Mouse (Mus musculus): ENCODE results near the gene Jak2. TPM values are rescaled to one million over a fixed set of nuclear protein-coding genes. Genes with fewer than 3 reads are reported as not detected.

Jak2 gene
- polyA plus RNA-seq, 1 experiment from 2014 or later: 11.0 TPM

- no peak overlapping the region for H3K4me2 ChIP-seq
- H3K9me3 ChIP-seq: peaks cover 13% of the 10 kb centered on the region
- no peaks in the 10 kb centered on the region for H3K4me1 ChIP-seq
- H3K4me3 ChIP-seq: no peak overlapping the region
- WGBS: 66% methylated on average over 7 of the region's 7 CpGs
- H3K27ac ChIP-seq: no peak overlapping the region
- H3K27me3 ChIP-seq: no peaks in the 10 kb centered on the region
- no peak for ATAC-seq (ENCODE audit: insufficient number of reproducible peaks, insufficient read depth, low FRiP score, low TSS enrichment, low read depth)
- H3K9ac ChIP-seq: no peak overlapping the region
- H3K36me3 ChIP-seq: peaks cover 42% of the 10 kb centered on the region
Measured at GRCm38 (mm10) chr19:29312661-29313060, 61.0 kb downstream of the Jak2 start.

GRCm38 (mm10) chr19:29323416-29324049 is 71.9 kb downstream of the Jak2 start:
- ATAC-seq (ENCODE audit: insufficient number of reproducible peaks, insufficient read depth, low FRiP score, low TSS enrichment, low read depth): no peak
- H3K4me3 ChIP-seq: no peak overlapping the region
- H3K4me1 ChIP-seq: peaks cover 6% of the 10 kb centered on the region; the same call in 1 of the 2 replicates
- H3K27me3 ChIP-seq: no peaks in the 10 kb centered on the region
- no peak overlapping the region for H3K27ac ChIP-seq
- no peaks in the 10 kb centered on the region for H3K9me3 ChIP-seq
- 66% methylated on average over 8 of the region's 8 CpGs for WGBS
- H3K36me3 ChIP-seq: no peaks in the 10 kb centered on the region
- H3K4me2 ChIP-seq: peak overlapping the region; percentile 14; the same call in 1 of the 2 replicates
- H3K9ac ChIP-seq: no peak overlapping the region

- Histone ChIP-seq H3K36me3 (no peaks in the 10 kb centered on the region), H3K4me1 (peaks cover 6% of the 10 kb centered on the region; the same call in 1 of the 2 replicates), H3K9ac (peak within 1 kb of the TSS; percentile 53), H3K27ac (no peak within 1 kb of the TSS), H3K9me3 (no peaks in the 10 kb centered on the region), H3K4me3 (peak within 1 kb of the TSS; percentile 43), H3K27me3 (no peaks in the 10 kb centered on the region), H3K4me2 (peak within 1 kb of the TSS; percentile 59)
- peak; percentile 79 for ATAC-seq (ENCODE audit: insufficient number of reproducible peaks, insufficient read depth, low FRiP score, low TSS enrichment, low read depth)
- WGBS: 2% methylated on average over 31 of the region's 31 CpGs
Measured at GRCm38 (mm10) chr19:29325053-29325851, 73.6 kb downstream of the Jak2 start, which contains the start of gene Insl6. Gene Insl6, minus strand, starts transcription at chr19:29325356.

- H3K4me1 ChIP-seq: peaks cover 6% of the 10 kb centered on the region; the same call in 1 of the 2 replicates
- H3K4me2 ChIP-seq: peak overlapping the region; percentile 59
- H3K27ac ChIP-seq: no peak overlapping the region
- H3K9me3 ChIP-seq: no peaks in the 10 kb centered on the region
- ATAC-seq (ENCODE audit: insufficient number of reproducible peaks, insufficient read depth, low FRiP score, low TSS enrichment, low read depth): no peak
- no peaks in the 10 kb centered on the region for H3K27me3 ChIP-seq
- WGBS: 58% methylated on average over 9 of the region's 9 CpGs
- peak overlapping the region; percentile 43 for H3K4me3 ChIP-seq
- no peak overlapping the region for H3K9ac ChIP-seq
- H3K36me3 ChIP-seq: no peaks in the 10 kb centered on the region
Measured at GRCm38 (mm10) chr19:29325852-29326180, 74.2 kb downstream of the Jak2 start.

- ATAC-seq (ENCODE audit: insufficient number of reproducible peaks, insufficient read depth, low FRiP score, low TSS enrichment, low read depth): no peak
- H3K36me3 ChIP-seq: no peaks in the 10 kb centered on the region
- H3K4me2 ChIP-seq: no peak overlapping the region
- H3K27ac ChIP-seq: no peak overlapping the region
- no peak overlapping the region for H3K4me3 ChIP-seq
- no peaks in the 10 kb centered on the region for H3K27me3 ChIP-seq
- WGBS: 84% methylated on average over 4 of the region's 4 CpGs
- no peak overlapping the region for H3K9ac ChIP-seq
- H3K9me3 ChIP-seq: no peaks in the 10 kb centered on the region
- peaks cover 6% of the 10 kb centered on the region; the same call in 1 of the 2 replicates for H3K4me1 ChIP-seq
Measured at GRCm38 (mm10) chr19:29326396-29326795, 74.8 kb downstream of the Jak2 start.

- Histone ChIP-seq H3K27me3 (no peaks in the 10 kb centered on the region), H3K4me2 (no peak overlapping the region), H3K4me1 (peaks cover 6% of the 10 kb centered on the region; the same call in 1 of the 2 replicates), H3K9me3 (no peaks in the 10 kb centered on the region), H3K27ac (no peak overlapping the region), H3K4me3 (no peak overlapping the region), H3K36me3 (no peaks in the 10 kb centered on the region), H3K9ac (no peak overlapping the region)
- 85% methylated on average over 13 of the region's 13 CpGs for WGBS
- ATAC-seq (ENCODE audit: insufficient number of reproducible peaks, insufficient read depth, low FRiP score, low TSS enrichment, low read depth): no peak
Measured at GRCm38 (mm10) chr19:29326822-29327552, 75.4 kb downstream of the Jak2 start.

GRCm38 (mm10) chr19:29334068-29334745 is 82.6 kb downstream of the Jak2 start, which contains the start of gene Rln1:
Gene Rln1, minus strand, starts transcription at chr19:29334670.
- H3K27me3 ChIP-seq: peaks cover 18% of the 10 kb centered on the region
- peak within 1 kb of the TSS; percentile 84 for H3K4me2 ChIP-seq
- H3K9me3 ChIP-seq: no peaks in the 10 kb centered on the region
- peak within 1 kb of the TSS; percentile 44 for H3K4me3 ChIP-seq
- no peak within 1 kb of the TSS for H3K27ac ChIP-seq
- peaks cover 10% of the 10 kb centered on the region for H3K4me1 ChIP-seq
- peak within 1 kb of the TSS; percentile 74 for H3K9ac ChIP-seq
- no peak for ATAC-seq (ENCODE audit: insufficient number of reproducible peaks, insufficient read depth, low FRiP score, low TSS enrichment, low read depth)
- 2% methylated on average over 23 of the region's 23 CpGs for WGBS
- no peaks in the 10 kb centered on the region for H3K36me3 ChIP-seq

GRCm38 (mm10) chr19:29336624-29337023 is 85.0 kb downstream of the Jak2 start:
- Histone ChIP-seq H3K9me3 (no peaks in the 10 kb centered on the region), H3K9ac (no peak overlapping the region), H3K36me3 (no peaks in the 10 kb centered on the region), H3K4me3 (no peak overlapping the region), H3K27me3 (peaks cover 18% of the 10 kb centered on the region), H3K4me2 (no peak overlapping the region), H3K4me1 (peaks cover 10% of the 10 kb centered on the region), H3K27ac (no peak overlapping the region)
- 86% methylated on average over 2 of the region's 2 CpGs for WGBS
- ATAC-seq (ENCODE audit: insufficient number of reproducible peaks, insufficient read depth, low FRiP score, low TSS enrichment, low read depth): no peak

- no peak overlapping the region for H3K27ac ChIP-seq
- no peak for ATAC-seq (ENCODE audit: insufficient number of reproducible peaks, insufficient read depth, low FRiP score, low TSS enrichment, low read depth)
Measured at GRCm38 (mm10) chr19:29341029-29341428, 89.4 kb downstream of the Jak2 start.

GRCm38 (mm10) chr19:29342281-29342680 is 90.7 kb downstream of the Jak2 start:
- no peaks in the 10 kb centered on the region for H3K36me3 ChIP-seq
- no peak overlapping the region for H3K4me3 ChIP-seq
- ATAC-seq (ENCODE audit: insufficient number of reproducible peaks, insufficient read depth, low FRiP score, low TSS enrichment, low read depth): no peak
- H3K27me3 ChIP-seq: no peaks in the 10 kb centered on the region
- no peak overlapping the region for H3K4me2 ChIP-seq
- no peaks in the 10 kb centered on the region for H3K4me1 ChIP-seq
- no peak overlapping the region for H3K27ac ChIP-seq
- H3K9ac ChIP-seq: no peak overlapping the region
- H3K9me3 ChIP-seq: no peaks in the 10 kb centered on the region
- 87% methylated on average over 6 of the region's 6 CpGs for WGBS

More at GRCm38 (mm10) chr19:29341029-29341428, 89.4 kb downstream of the Jak2 start:
- Histone ChIP-seq H3K9ac (no peak overlapping the region), H3K36me3 (no peaks in the 10 kb centered on the region), H3K4me3 (no peak overlapping the region), H3K4me2 (no peak overlapping the region), H3K4me1 (no peaks in the 10 kb centered on the region), H3K9me3 (no peaks in the 10 kb centered on the region), H3K27me3 (no peaks in the 10 kb centered on the region)
- 68% methylated on average over 4 of the region's 4 CpGs for WGBS

- Histone ChIP-seq H3K9ac (no peak overlapping the region), H3K9me3 (no peaks in the 10 kb centered on the region), H3K27me3 (no peaks in the 10 kb centered on the region), H3K4me1 (no peaks in the 10 kb centered on the region), H3K27ac (no peak overlapping the region), H3K36me3 (peaks cover 2% of the 10 kb centered on the region), H3K4me2 (no peak overlapping the region), H3K4me3 (no peak overlapping the region)
- ATAC-seq (ENCODE audit: insufficient number of reproducible peaks, insufficient read depth, low FRiP score, low TSS enrichment, low read depth): no peak
Measured at GRCm38 (mm10) chr19:29344868-29345267, 93.2 kb downstream of the Jak2 start.

All from embryonic facial prominence, embryonic 13.5 days (tissue).